Mouse (Mus musculus) CH12.LX (cell line): Measurements from ENCODE around the gene Poc1b.

Experiments
- BHLHE40 ChIP-seq: IDR thresholded peaks from 2 replicates; pipeline ENCODE4 v1.6.1; 2011; ENCODE audit warnings: mild to moderate bottlenecking, low read depth, low read length, improper control_type of control experiment
- CTCF ChIP-seq, 2 experiments: IDR thresholded peaks in 1 of 2; conservative IDR thresholded peaks in 1 of 2; 2 replicates each; pipeline ENCODE4 v1.5.1; 2011 to 2012; ENCODE audit warnings: low read depth in 2 of 2, low read length in 2 of 2, improper control_type of control experiment in 1 of 2, inconsistent platforms in 1 of 2, mild to moderate bottlenecking in 1 of 2, moderate library complexity in 1 of 2
- MXI1 ChIP-seq: IDR thresholded peaks from 2 replicates; pipeline ENCODE4 v1.6.1; 2011; ENCODE audit warnings: mild to moderate bottlenecking, low read depth, low read length, improper control_type of control experiment
- POLR2A ChIP-seq: IDR thresholded peaks from 2 replicates; pipeline ENCODE4 v1.6.1; 2011; ENCODE audit warnings: low read depth, mild to moderate bottlenecking, improper control_type of control experiment, low read length
- RAD21 ChIP-seq: IDR thresholded peaks from 2 replicates; pipeline ENCODE4 v1.6.1; 2011; ENCODE audit warnings: low read depth, mild to moderate bottlenecking, low read length, improper control_type of control experiment, moderate library complexity
- RCOR1 ChIP-seq: conservative IDR thresholded peaks from 2 replicates; pipeline ENCODE4 v1.6.1; 2012; ENCODE audit warnings: low read depth, mild to moderate bottlenecking, inconsistent platforms, low read length, improper control_type of control experiment
- UBTF ChIP-seq: IDR thresholded peaks from 2 replicates; pipeline ENCODE4 v1.6.1; 2012; ENCODE audit warnings: low read depth, mild to moderate bottlenecking, inconsistent platforms, low read length, improper control_type of control experiment, moderate library complexity
- USF1 ChIP-seq: IDR thresholded peaks from 2 replicates; pipeline ENCODE4 v1.6.1; 2014; ENCODE audit warnings: low read depth, mild to moderate bottlenecking, inconsistent platforms, low read length, improper control_type of control experiment
- ZKSCAN1 ChIP-seq: IDR thresholded peaks from 2 replicates; pipeline ENCODE4 v1.6.1; 2012; ENCODE audit warnings: low read depth, inconsistent platforms, low read length, improper control_type of control experiment, borderline replicate concordance

- TF ChIP-seq CTCF (conservative IDR thresholded peaks at IDR 0.05 in 1 of 2, IDR thresholded peaks at IDR 0.05 in 1 of 2; ENCODE audit: low read depth in 2 of 2, low read length in 2 of 2) (no peak), MXI1 (no peak), POLR2A (no peak), ZKSCAN1 (no peak), USF1 (no peak), RCOR1 (no peak), RAD21 (no peak), BHLHE40 (no peak), UBTF (no peak)
Measured at GRCm38 (mm10) chr10:99078621-99079020, 28.2 kb upstream of the Poc1b start.
